Mouse (Mus musculus): ENCODE measurements around the gene Bscl2. TPM values are rescaled to one million over a fixed set of nuclear protein-coding genes. Genes with fewer than 3 reads are reported as not detected.

Bscl2 gene
- polyA plus RNA-seq, 1 experiment from 2014 or later = 98.7 TPM

- ATAC-seq = no peak
- Histone ChIP-seq H3K9ac (replicated peaks; ENCODE audit: low read depth, low read length) (no peak overlapping the region), H3K4me3 (replicated peaks; ENCODE audit: low read length) (no peak overlapping the region), H3K4me2 (ENCODE audit: low read length) (no peak overlapping the region), H3K36me3 (ENCODE audit: control insufficient read depth, insufficient read depth) (peaks cover 5% of the 10 kb centered on the region; the same call in 1 of the 2 replicates), H3K9me3 (ENCODE audit: control insufficient read depth, low read length) (no peaks in the 10 kb centered on the region), H3K4me1 (replicated peaks; ENCODE audit: control insufficient read depth, insufficient read depth, low read length) (peaks cover 11% of the 10 kb centered on the region), H3K27me3 (replicated peaks; ENCODE audit: control insufficient read depth, insufficient read depth, low read length) (no peaks in the 10 kb centered on the region), H3K27ac (ENCODE audit: low read length) (no peak overlapping the region)
- WGBS = 94% methylated on average over 11 of the region's 11 CpGs
These were observed 33.2 kb upstream of the Bscl2 start for GRCm38 (mm10) chr19:8803879-8804660.

- Histone ChIP-seq H3K4me2 (ENCODE audit: low read length) (no peak overlapping the region), H3K4me1 (replicated peaks; ENCODE audit: control insufficient read depth, insufficient read depth, low read length) (peaks cover 8% of the 10 kb centered on the region), H3K27ac (ENCODE audit: low read length) (no peak overlapping the region), H3K4me3 (replicated peaks; ENCODE audit: low read length) (no peak overlapping the region), H3K9ac (replicated peaks; ENCODE audit: low read depth, low read length) (no peak overlapping the region), H3K36me3 (ENCODE audit: control insufficient read depth, insufficient read depth) (peaks cover 19% of the 10 kb centered on the region), H3K27me3 (replicated peaks; ENCODE audit: control insufficient read depth, insufficient read depth, low read length) (no peaks in the 10 kb centered on the region), H3K9me3 (ENCODE audit: control insufficient read depth, low read length) (no peaks in the 10 kb centered on the region)
- 90% methylated on average over 5 of the region's 5 CpGs for WGBS
- no peak for ATAC-seq
These were observed 30.5 kb upstream of the Bscl2 start for GRCm38 (mm10) chr19:8806810-8807209.

DNA sequence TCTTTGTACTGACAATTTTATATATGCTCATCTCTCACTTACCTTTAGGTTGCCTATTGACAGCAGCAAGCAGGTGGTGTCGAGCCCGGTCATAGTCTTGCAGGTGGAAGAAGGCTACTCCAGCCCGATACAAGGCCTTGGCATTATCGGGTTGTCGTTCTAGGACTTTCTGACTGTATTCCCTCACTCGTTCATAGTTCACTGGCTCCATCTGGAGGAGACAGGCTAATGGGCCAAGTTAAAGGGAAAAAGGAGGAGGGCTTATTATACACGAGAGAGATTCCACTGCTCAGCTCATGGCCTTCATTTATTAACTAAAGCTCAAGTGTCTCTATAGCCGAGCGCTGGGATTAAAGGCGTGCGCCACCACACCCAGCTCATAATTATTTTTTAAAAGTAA is 21.5 kb upstream of the Bscl2 start:
- 70% methylated on average over 11 of the region's 11 CpGs for WGBS
- H3K36me3 ChIP-seq (ENCODE audit: control insufficient read depth, insufficient read depth) = 0 out of 2 replicates have a peak, but pooled peaks cover 4% of the 10 kb centered on the region
- no peak overlapping the region for H3K4me3 ChIP-seq (replicated peaks; ENCODE audit: low read length)
- H3K9ac ChIP-seq (replicated peaks; ENCODE audit: low read depth, low read length) = no peak overlapping the region
- no peaks in the 10 kb centered on the region for H3K9me3 ChIP-seq (ENCODE audit: control insufficient read depth, low read length)
- H3K27me3 ChIP-seq (replicated peaks; ENCODE audit: control insufficient read depth, insufficient read depth, low read length) = no peaks in the 10 kb centered on the region
- no peak for ATAC-seq
- H3K27ac ChIP-seq (ENCODE audit: low read length) = no peak overlapping the region
- peaks cover 30% of the 10 kb centered on the region for H3K4me1 ChIP-seq (replicated peaks; ENCODE audit: control insufficient read depth, insufficient read depth, low read length)
- H3K4me2 ChIP-seq (ENCODE audit: low read length) = 0 out of 2 replicates have a peak overlapping the region, but pooled peaks have one; percentile 9

- no peak for ATAC-seq
- no peaks in the 10 kb centered on the region for H3K27me3 ChIP-seq (replicated peaks; ENCODE audit: control insufficient read depth, insufficient read depth, low read length)
- no peak overlapping the region for H3K27ac ChIP-seq (ENCODE audit: low read length)
- 63% methylated on average over 3 of the region's 3 CpGs for WGBS
- H3K4me2 ChIP-seq (ENCODE audit: low read length) = peak overlapping the region; percentile 12
- H3K4me1 ChIP-seq (replicated peaks; ENCODE audit: control insufficient read depth, insufficient read depth, low read length) = peaks cover 36% of the 10 kb centered on the region
- H3K9me3 ChIP-seq (ENCODE audit: control insufficient read depth, low read length) = no peaks in the 10 kb centered on the region
- no peaks in the 10 kb centered on the region for H3K36me3 ChIP-seq (ENCODE audit: control insufficient read depth, insufficient read depth)
- H3K9ac ChIP-seq (replicated peaks; ENCODE audit: low read depth, low read length) = 0 out of 2 replicates have a peak overlapping the region, but pooled peaks have one; percentile 33
- H3K4me3 ChIP-seq (replicated peaks; ENCODE audit: low read length) = no peak overlapping the region
These were observed 20.3 kb upstream of the Bscl2 start for GRCm38 (mm10) chr19:8817001-8817400.

GRCm38 (mm10) chr19:8818301-8818798 is 18.9 kb upstream of the Bscl2 start:
- H3K4me2 ChIP-seq (ENCODE audit: low read length) = peak overlapping the region; percentile 92
- H3K36me3 ChIP-seq (ENCODE audit: control insufficient read depth, insufficient read depth) = no peaks in the 10 kb centered on the region
- peak overlapping the region; percentile 99 for H3K4me3 ChIP-seq (replicated peaks; ENCODE audit: low read length)
- H3K4me1 ChIP-seq (replicated peaks; ENCODE audit: control insufficient read depth, insufficient read depth, low read length) = peaks cover 48% of the 10 kb centered on the region
- ATAC-seq = no peak
- peak overlapping the region; percentile 61 for H3K9ac ChIP-seq (replicated peaks; ENCODE audit: low read depth, low read length)
- H3K27me3 ChIP-seq (replicated peaks; ENCODE audit: control insufficient read depth, insufficient read depth, low read length) = no peaks in the 10 kb centered on the region
- WGBS = 25% methylated on average over 14 of the region's 14 CpGs
- H3K9me3 ChIP-seq (ENCODE audit: control insufficient read depth, low read length) = no peaks in the 10 kb centered on the region
- peak overlapping the region; percentile 90 for H3K27ac ChIP-seq (ENCODE audit: low read length)

GRCm38 (mm10) chr19:8818801-8819595 is 18.3 kb upstream of the Bscl2 start, which contains the start of gene Ttc9c:
Gene Ttc9c (minus strand): TSS chr19:8819333.
- Histone ChIP-seq H3K9me3 (ENCODE audit: control insufficient read depth, low read length) (no peaks in the 10 kb centered on the region), H3K36me3 (ENCODE audit: control insufficient read depth, insufficient read depth) (no peaks in the 10 kb centered on the region; the same call in 1 of the 2 replicates), H3K4me3 (replicated peaks; ENCODE audit: low read length) (peak within 1 kb of the TSS; percentile 99), H3K9ac (replicated peaks; ENCODE audit: low read depth, low read length) (peak within 1 kb of the TSS; percentile 93), H3K27ac (ENCODE audit: low read length) (peak within 1 kb of the TSS; percentile 100), H3K27me3 (replicated peaks; ENCODE audit: control insufficient read depth, insufficient read depth, low read length) (no peaks in the 10 kb centered on the region), H3K4me2 (ENCODE audit: low read length) (peak within 1 kb of the TSS; percentile 92), H3K4me1 (replicated peaks; ENCODE audit: control insufficient read depth, insufficient read depth, low read length) (peaks cover 50% of the 10 kb centered on the region)
- ATAC-seq = peak; percentile 91
- WGBS = under 1% methylated on average over 33 of the region's 33 CpGs

GRCm38 (mm10) chr19:8819596-8820423 is 17.5 kb upstream of the Bscl2 start, which contains the start of gene Hnrnpul2:
Gene Hnrnpul2 (plus strand): TSS chr19:8820010.
- peak within 1 kb of the TSS; percentile 92 for H3K4me2 ChIP-seq (ENCODE audit: low read length)

DNA sequence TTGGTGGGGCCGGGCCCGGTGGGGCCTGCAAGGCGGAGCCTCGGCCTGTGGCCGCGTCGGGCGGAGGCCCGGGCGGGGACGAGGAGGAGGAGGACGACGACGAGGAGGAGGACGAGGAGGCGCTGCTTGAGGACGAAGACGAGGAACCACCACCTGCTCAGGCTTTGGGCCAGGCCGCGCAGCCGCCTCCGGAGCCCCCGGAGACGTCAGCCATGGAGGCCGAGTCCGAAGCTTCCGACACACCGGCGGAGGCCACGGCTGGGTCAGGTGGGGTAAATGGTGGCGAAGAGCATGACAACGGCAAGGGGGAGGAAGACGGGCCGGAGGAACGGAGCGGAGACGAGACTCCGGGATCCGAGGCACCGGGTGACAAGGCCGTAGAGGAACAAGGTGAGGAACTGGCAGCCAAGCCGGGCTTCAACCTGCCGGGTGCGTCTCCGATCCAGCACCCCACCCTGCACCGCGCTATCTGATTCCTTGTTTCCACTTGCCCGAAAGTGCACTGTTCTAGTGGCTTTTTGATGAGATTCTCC is 16.8 kb upstream of the Bscl2 start:
- Histone ChIP-seq H3K4me2 (ENCODE audit: low read length) (peak overlapping the region; percentile 78), H3K4me1 (replicated peaks; ENCODE audit: control insufficient read depth, insufficient read depth, low read length) (peaks cover 45% of the 10 kb centered on the region), H3K27me3 (replicated peaks; ENCODE audit: control insufficient read depth, insufficient read depth, low read length) (no peaks in the 10 kb centered on the region), H3K4me3 (replicated peaks; ENCODE audit: low read length) (peak overlapping the region; percentile 99), H3K9ac (replicated peaks; ENCODE audit: low read depth, low read length) (peak overlapping the region; percentile 93), H3K27ac (ENCODE audit: low read length) (peak overlapping the region; percentile 100), H3K9me3 (ENCODE audit: control insufficient read depth, low read length) (no peaks in the 10 kb centered on the region), H3K36me3 (ENCODE audit: control insufficient read depth, insufficient read depth) (peaks cover 11% of the 10 kb centered on the region)
- WGBS = 0% methylated on average over 48 of the region's 48 CpGs
- ATAC-seq = peak; percentile 7

More at GRCm38 (mm10) chr19:8819596-8820423, 17.5 kb upstream of the Bscl2 start, which contains the start of gene Hnrnpul2:
- ATAC-seq = peak; percentile 94
- peaks cover 5% of the 10 kb centered on the region for H3K36me3 ChIP-seq (ENCODE audit: control insufficient read depth, insufficient read depth)
- no peaks in the 10 kb centered on the region for H3K27me3 ChIP-seq (replicated peaks; ENCODE audit: control insufficient read depth, insufficient read depth, low read length)
- peak within 1 kb of the TSS; percentile 100 for H3K27ac ChIP-seq (ENCODE audit: low read length)
- peaks cover 47% of the 10 kb centered on the region for H3K4me1 ChIP-seq (replicated peaks; ENCODE audit: control insufficient read depth, insufficient read depth, low read length)
- H3K9me3 ChIP-seq (ENCODE audit: control insufficient read depth, low read length) = no peaks in the 10 kb centered on the region
- peak within 1 kb of the TSS; percentile 99 for H3K4me3 ChIP-seq (replicated peaks; ENCODE audit: low read length)
- WGBS = under 1% methylated on average over 82 of the region's 83 CpGs
- peak within 1 kb of the TSS; percentile 93 for H3K9ac ChIP-seq (replicated peaks; ENCODE audit: low read depth, low read length)

Measured in forebrain, embryonic 16.5 days (tissue).